Mouse (Mus musculus) G1E (cell line): ENCODE measurements around the gene Gm42791. TPM values are rescaled to one million over a fixed set of nuclear protein-coding genes. Genes with fewer than 3 reads are reported as not detected.

Source experiments
- ATAC-seq: 2 replicates; pipeline ENCODE4 v1.8.0; 2016; ENCODE audit warnings: mild to moderate bottlenecking; ENCODE audit not compliant: insufficient number of reproducible peaks, poor library complexity, low FRiP score, severe bottlenecking; ENCODE audit errors: extremely low read depth
- DNase-seq: peaks from one replicate; pipeline ENCODE4 v3.0.0; 2012; ENCODE audit warnings: low spot score
- H3K27me3 ChIP-seq: 2 replicates; pipeline ENCODE4 v1.6.1; 2012; ENCODE audit warnings: mild to moderate bottlenecking, low read length, inconsistent platforms; ENCODE audit not compliant: insufficient read depth
- H3K36me3 ChIP-seq: replicated peaks from 2 replicates; pipeline ENCODE3; 2012; ENCODE audit warnings: mild to moderate bottlenecking, inconsistent platforms
- H3K4me1 ChIP-seq: 2 replicates; pipeline ENCODE4 v1.6.1; 2012; ENCODE audit warnings: low read depth, low read length, inconsistent platforms, mixed read lengths; ENCODE audit not compliant: insufficient read depth
- H3K4me3 ChIP-seq: 2 replicates; pipeline ENCODE4 v1.5.1; 2012; ENCODE audit warnings: low read depth, mild to moderate bottlenecking, inconsistent platforms, low read length, moderate library complexity, mixed read lengths
- H3K9me3 ChIP-seq: replicated peaks from 2 replicates; pipeline ENCODE4 v1.6.1; 2012; ENCODE audit warnings: inconsistent platforms
- CTCF ChIP-seq: IDR thresholded peaks from 2 replicates; pipeline ENCODE4 v1.5.1; 2012; ENCODE audit warnings: low read depth, low read length, inconsistent platforms, mixed read lengths
- GATA1 ChIP-seq: IDR thresholded peaks from 2 replicates; pipeline ENCODE4 v1.6.1; 2012; ENCODE audit warnings: borderline replicate concordance, low read length, inconsistent platforms, mixed read lengths
- GATA2 ChIP-seq: IDR thresholded peaks from 2 replicates; pipeline ENCODE4 v1.6.1; 2012; ENCODE audit warnings: low read depth, low read length, inconsistent platforms, borderline replicate concordance
- POLR2AphosphoS5 ChIP-seq: IDR thresholded peaks from 2 replicates; pipeline ENCODE4 v1.6.1; 2012; ENCODE audit warnings: low read depth, low read length, inconsistent platforms; ENCODE audit not compliant: insufficient replicate concordance
- TAL1 ChIP-seq: conservative IDR thresholded peaks from 2 replicates; pipeline ENCODE4 v1.6.1; 2012; ENCODE audit warnings: low read depth, low read length, inconsistent platforms, mixed read lengths
- polyA plus RNA-seq: library from polyadenylated mRNA; stranded (reverse); fragments of >175 nt; gene quantifications from 2 replicates; pipeline ENCODE4 v1.2.3, GENCODE M21; 2012
- total RNA-seq, 2 experiments: library from RNA; stranded (forward) in 1 of 2; stranded (reverse) in 1 of 2; fragments of 200-1000 nt in 1 of 2; fragments of >200 nt in 1 of 2; fragmentation: Nextera tagmentation in 1 of 2; gene quantifications; 2 replicates each; pipeline ENCODE4 v1.2.3; 2014 to 2017

Gm42791 gene
- total RNA-seq (2014; fragmentation: Nextera tagmentation), result not detected in 2 replicates
- not detected in 2 replicates for total RNA-seq (2017)
- not detected in 2 replicates for polyA plus RNA-seq

- H3K9me3 ChIP-seq, result peaks cover 20% of the 10 kb centered on the region
- H3K4me3 ChIP-seq, result no peak within 1 kb of the TSS
- TF ChIP-seq CTCF, result no peak
- no peak for TF ChIP-seq TAL1
- no peak for TF ChIP-seq POLR2AphosphoS5
- no peak for TF ChIP-seq GATA1
- TF ChIP-seq GATA2, result no peak
- DNase-seq (no peak), ATAC-seq (no peak)
- H3K36me3 ChIP-seq, result no peaks in the 10 kb centered on the region
- H3K27me3 ChIP-seq, result no peaks in the 10 kb centered on the region
- no peaks in the 10 kb centered on the region for H3K4me1 ChIP-seq
Observed at GRCm38 (mm10) chr5:148994706-148995414, at the start of gene Gm42791. Gene Gm42791, minus strand, starts transcription at chr5:148995147.

GRCm38 (mm10) chr5:149044067-149044466 lies 49.1 kb upstream of the Gm42791 start:
- no peak for ATAC-seq
- Histone ChIP-seq H3K36me3 (peaks cover 31% of the 10 kb centered on the region), H3K9me3 (no peaks in the 10 kb centered on the region), H3K4me3 (no peak overlapping the region), H3K27me3 (peaks cover 2% of the 10 kb centered on the region; the same call in 1 of the 2 replicates), H3K4me1 (no peaks in the 10 kb centered on the region)
- peak; percentile 64; the same call in 1 of the 2 replicates for TF ChIP-seq POLR2AphosphoS5
- TF ChIP-seq GATA2, result no peak
- no peak for DNase-seq

- Histone ChIP-seq H3K9me3 (no peaks in the 10 kb centered on the region), H3K4me3 (no peak overlapping the region), H3K4me1 (no peaks in the 10 kb centered on the region), H3K27me3 (peaks cover 2% of the 10 kb centered on the region; the same call in 1 of the 2 replicates), H3K36me3 (peaks cover 27% of the 10 kb centered on the region)
- no peak for DNase-seq
- ATAC-seq, result no peak
- TF ChIP-seq GATA2 (no peak), CTCF (no peak), TAL1 (no peak), POLR2AphosphoS5 (no peak), GATA1 (no peak)
Observed at GRCm38 (mm10) chr5:149043240-149043639, 48.3 kb upstream of the Gm42791 start.

GRCm38 (mm10) chr5:149039825-149040224 lies 44.9 kb upstream of the Gm42791 start:
- Histone ChIP-seq H3K9me3 (no peaks in the 10 kb centered on the region), H3K4me1 (no peaks in the 10 kb centered on the region), H3K36me3 (peaks cover 6% of the 10 kb centered on the region), H3K4me3 (no peak overlapping the region), H3K27me3 (peaks cover 2% of the 10 kb centered on the region; the same call in 1 of the 2 replicates)
- TF ChIP-seq CTCF, result peak; percentile 72
- no peak for TF ChIP-seq TAL1
- DNase-seq (no peak), ATAC-seq (peak; percentile 68)

- TF ChIP-seq GATA1 (no peak), POLR2AphosphoS5 (no peak), CTCF (no peak), TAL1 (no peak), GATA2 (no peak)
- Histone ChIP-seq H3K36me3 (no peaks in the 10 kb centered on the region), H3K4me3 (no peak overlapping the region), H3K9me3 (no peaks in the 10 kb centered on the region), H3K27me3 (peaks cover 2% of the 10 kb centered on the region; the same call in 1 of the 2 replicates), H3K4me1 (no peaks in the 10 kb centered on the region)
- ATAC-seq, result no peak
- DNase-seq, result no peak
Observed at GRCm38 (mm10) chr5:149037729-149038128, 42.8 kb upstream of the Gm42791 start.

- no peaks in the 10 kb centered on the region for H3K9me3 ChIP-seq
- no peaks in the 10 kb centered on the region for H3K4me1 ChIP-seq
- ATAC-seq, result no peak
- H3K4me3 ChIP-seq, result no peak overlapping the region
- H3K36me3 ChIP-seq, result no peaks in the 10 kb centered on the region
- peaks cover 2% of the 10 kb centered on the region; the same call in 1 of the 2 replicates for H3K27me3 ChIP-seq
- no peak for DNase-seq
- TF ChIP-seq CTCF, result no peak
- no peak for TF ChIP-seq GATA1
- no peak for TF ChIP-seq POLR2AphosphoS5
- no peak for TF ChIP-seq TAL1
- no peak for TF ChIP-seq GATA2
Observed at GRCm38 (mm10) chr5:149036920-149037319, 42.0 kb upstream of the Gm42791 start.
